Mouse (Mus musculus) brain, embryonic 18.5 days (tissue): ENCODE results near the gene Fads2.
"Not testable (repeated sequence)": the region's sequence is repeated elsewhere in the genome, so short reads cannot be mapped to it uniquely, and the experiment has no call there.

Experiments
- DNase-seq: peaks from one replicate; pipeline ENCODE4 v3.0.0-alpha.2; 2012; ENCODE audit warnings: low read depth, low spot score

Gene Fads2

DNA sequence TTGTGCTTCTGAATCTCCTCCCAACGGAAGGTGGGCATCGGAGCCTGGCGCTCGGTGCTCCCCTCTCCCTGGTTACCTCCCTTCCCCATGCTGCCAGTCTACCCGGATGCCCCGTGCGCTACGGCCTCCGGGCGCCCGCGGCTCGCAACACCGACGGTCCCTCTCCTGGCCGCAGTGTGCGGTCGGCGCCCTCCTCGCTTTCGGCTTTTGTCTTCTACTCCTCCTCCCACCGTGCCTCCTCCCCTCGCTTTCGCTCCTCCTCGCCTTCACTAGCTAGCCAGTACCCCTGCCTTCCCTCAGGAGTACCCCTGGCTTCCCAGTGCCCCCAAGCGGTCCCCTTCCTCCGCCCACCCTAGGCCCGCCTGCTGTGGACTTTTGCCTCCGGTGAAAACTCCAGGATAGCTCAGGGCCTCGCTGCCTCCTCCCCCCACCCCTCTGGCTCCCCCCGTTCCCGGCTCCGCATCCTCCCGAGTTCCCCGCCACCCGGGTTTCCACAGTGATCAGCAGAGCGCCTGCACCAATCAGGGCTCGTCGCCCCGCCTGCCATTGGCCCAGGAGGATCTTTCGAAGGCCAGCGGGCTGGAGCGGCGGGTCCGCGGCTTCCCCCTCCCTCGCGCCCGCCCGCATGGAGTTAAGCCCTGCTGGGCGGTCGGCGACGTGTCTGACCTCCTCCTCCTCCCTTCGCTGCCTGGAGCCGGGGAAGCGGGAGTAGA lies at the start of gene Fads2:
TSS of gene Fads2 (minus strand) at position 406 of the 713 bp plus-strand sequence.
- DNase-seq, result peak; percentile 93

- DNase-seq, result no peak
Measured at GRCm38 (mm10) chr19:10149189-10149588, 47.6 kb upstream of the Fads2 start.

DNA sequence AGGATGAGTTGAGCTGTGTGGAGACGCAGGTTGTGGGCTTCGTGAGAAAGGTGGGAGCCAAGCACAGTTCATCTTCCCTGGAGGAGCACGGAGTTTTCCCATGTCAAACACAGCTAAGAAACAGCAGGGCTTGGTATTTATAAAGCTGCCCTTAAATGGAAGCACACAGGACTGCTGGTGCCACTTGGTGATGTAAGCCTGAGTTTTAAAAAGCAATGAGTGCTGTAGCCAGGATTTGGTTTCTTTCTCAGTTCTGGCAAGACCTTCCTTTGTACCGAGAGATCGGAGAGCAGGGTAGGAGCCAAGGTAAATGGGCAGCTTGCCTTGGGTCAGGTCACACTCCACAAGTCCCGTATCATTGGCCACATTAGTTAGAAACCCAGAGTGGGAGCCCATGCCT lies 47.0 kb upstream of the Fads2 start:
- DNase-seq, result no peak

GRCm38 (mm10) chr19:10144464-10144863 lies 42.9 kb upstream of the Fads2 start:
- no peak for DNase-seq

DNA sequence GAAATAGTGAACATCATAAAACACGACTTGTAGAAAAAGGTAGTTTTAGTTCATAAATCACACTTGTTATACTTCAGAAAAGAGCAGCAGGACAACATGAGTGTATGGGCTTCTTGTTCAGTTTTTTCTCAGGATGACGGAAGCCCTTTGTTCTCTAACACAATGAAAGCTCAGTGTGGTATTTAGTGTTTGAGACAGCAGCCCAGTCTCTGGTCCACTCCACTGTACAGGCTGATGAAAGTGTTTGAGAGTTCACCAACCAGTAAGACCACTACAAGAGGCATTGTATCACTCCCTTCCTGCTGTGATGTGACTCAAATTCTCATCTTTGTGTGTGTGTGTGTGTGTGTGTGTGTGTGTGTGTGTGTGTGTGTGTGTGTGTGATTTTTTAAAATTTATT lies 42.1 kb upstream of the Fads2 start:
- DNase-seq, result no peak

- no peak for DNase-seq
Measured at GRCm38 (mm10) chr19:10139736-10140135, 38.2 kb upstream of the Fads2 start.

- DNase-seq, result no peak
Measured at GRCm38 (mm10) chr19:10137423-10137822, 35.9 kb upstream of the Fads2 start.

- no peak for DNase-seq
Measured at GRCm38 (mm10) chr19:10134692-10135091, 33.1 kb upstream of the Fads2 start.

- not testable (repeated sequence) for DNase-seq
Measured at GRCm38 (mm10) chr19:10129547-10129946, 28.0 kb upstream of the Fads2 start.

GRCm38 (mm10) chr19:10126479-10127250 lies 25.1 kb upstream of the Fads2 start:
- no peak for DNase-seq

GRCm38 (mm10) chr19:10123892-10124634 lies 22.5 kb upstream of the Fads2 start:
- DNase-seq, result no peak

DNA sequence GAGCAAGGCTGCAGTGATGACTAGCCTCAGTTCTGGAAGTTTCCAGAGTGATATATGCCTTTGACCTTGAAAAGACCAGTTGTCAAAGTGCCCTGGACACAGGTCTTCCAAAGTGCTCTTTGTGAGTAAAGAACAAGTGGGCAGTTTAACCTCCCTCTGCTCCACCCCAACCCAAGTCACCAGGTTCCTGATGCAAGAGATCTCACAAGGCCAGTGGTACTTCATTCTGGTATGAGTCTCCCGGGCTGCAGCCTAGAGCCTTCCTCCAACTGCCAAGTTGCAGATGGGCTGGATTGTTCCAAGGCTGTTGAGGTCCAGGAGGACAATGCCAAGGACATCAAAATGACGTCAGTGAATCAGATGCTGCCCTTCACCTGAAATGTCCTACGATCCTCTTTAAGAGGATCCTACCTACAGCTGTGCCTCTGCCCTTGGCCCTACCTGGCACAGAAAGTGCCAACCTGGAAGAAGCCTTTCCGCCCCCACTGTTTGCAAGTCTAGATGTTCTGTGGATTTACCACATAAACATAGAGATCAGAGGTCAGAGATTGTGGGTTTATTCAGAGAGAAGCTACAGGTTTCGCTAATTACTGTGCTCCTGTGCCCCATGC lies 20.6 kb upstream of the Fads2 start:
- DNase-seq, result no peak

- DNase-seq, result no peak
Measured at GRCm38 (mm10) chr19:10116641-10117040, 15.1 kb upstream of the Fads2 start.

- DNase-seq, result no peak
Measured at GRCm38 (mm10) chr19:10115373-10116158, 14.0 kb upstream of the Fads2 start.

DNA sequence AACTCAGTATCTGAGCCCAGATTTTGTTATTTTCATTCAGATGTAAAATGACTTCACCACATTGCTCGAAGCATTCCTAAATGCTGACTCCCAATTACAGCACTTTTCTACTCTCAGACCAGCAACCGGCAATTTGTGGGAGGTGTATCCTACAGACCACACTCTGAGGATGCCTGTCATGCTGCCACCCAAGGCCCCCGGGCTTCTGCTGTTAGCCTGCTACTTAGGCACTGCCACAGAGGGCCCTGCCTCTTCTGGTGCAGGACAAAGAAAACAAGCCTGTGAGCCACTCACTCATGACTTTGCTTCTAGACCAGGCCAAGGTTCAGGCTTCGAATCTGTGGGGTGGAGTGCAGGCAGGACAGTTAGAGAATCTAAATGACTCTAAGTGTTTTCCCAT lies 11.4 kb upstream of the Fads2 start:
- DNase-seq, result no peak

DNA sequence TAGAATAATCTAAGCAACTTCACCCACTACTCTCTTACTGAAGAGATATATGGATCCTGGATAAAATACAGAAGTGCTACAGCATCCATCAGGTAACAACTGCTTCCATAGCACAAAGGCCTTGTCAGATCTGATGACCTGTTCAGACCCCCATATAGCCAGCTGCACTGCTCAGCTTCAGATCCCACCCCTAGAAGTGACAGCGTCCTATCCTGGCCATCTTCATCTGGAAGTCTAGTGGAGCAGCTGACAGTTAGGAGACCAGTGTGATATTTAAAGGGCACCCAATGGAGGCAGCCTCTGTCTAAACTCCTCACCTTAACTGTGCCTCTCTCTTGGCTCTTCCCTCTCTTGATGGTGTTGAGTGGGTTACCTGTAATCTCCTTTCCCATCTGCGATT lies 7.1 kb upstream of the Fads2 start:
- no peak for DNase-seq

DNA sequence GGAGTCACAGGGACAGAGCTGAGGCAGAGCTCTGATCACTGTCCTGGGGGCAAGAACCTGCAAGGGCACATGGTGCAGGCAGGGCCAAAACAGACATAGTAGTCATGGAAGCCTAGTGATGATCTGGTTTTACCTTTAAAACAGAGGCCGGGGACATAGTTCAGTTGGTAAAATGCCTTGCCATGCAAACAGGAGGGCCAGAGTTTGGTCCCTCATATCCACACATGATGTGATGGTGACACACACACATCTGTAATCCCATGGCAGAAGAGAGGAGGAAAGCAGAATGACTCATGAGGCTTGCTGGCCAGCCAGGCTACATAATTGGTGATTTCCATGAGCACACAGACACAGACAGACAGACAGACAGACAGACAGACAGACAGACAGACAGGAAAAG lies 6.6 kb upstream of the Fads2 start:
- no peak for DNase-seq

- no peak for DNase-seq
Measured at GRCm38 (mm10) chr19:10107051-10107611, 5.6 kb upstream of the Fads2 start.

GRCm38 (mm10) chr19:10106634-10107033 lies 5.1 kb upstream of the Fads2 start:
- DNase-seq, result no peak

DNA sequence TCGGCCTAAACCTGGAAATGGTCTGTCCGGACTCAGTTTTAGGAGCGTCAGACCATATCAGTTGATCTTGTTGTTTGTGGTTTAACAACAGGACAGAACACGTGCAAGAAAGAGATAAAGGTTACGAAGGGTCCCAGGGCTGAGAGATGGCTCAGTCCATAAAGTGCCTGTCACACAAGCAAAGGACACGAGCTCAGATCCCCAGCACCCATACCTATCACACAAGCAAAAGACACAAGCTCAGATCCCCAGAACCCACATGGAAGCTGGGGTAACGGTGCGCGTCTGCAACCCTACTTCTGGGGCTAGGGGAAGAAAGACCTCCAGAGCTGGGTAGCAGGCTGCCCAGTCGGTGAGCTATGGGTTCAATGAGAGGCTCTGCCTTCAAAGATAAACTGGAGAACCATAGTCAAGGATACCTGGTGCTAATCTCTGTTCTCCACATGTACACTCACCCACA lies 3.5 kb upstream of the Fads2 start:
- DNase-seq, result no peak

DNA sequence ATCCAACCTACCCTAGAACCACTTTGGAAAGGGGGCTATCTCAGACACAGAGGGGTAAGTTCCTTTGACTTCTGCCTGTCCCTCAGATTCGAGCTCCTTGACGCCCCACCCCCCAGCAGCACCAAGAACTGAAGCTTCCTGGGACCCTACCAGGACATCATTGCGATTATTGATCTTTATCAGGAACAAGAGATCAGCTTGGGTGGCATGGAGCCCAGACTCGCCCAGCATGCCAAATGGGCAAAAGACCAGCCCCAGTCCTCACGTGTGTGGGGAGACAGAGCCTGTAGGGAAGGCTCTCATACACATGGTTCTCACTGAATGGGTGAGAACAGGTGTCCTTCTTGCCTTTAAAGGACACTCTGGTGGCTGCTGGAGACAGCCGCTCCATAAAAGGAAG lies 2.7 kb upstream of the Fads2 start:
- no peak for DNase-seq
